Mouse (Mus musculus) kidney, embryonic 16.5 days (tissue): ENCODE data around the gene Fstl4. TPM values are rescaled to one million over a fixed set of nuclear protein-coding genes. Genes with fewer than 3 reads are reported as not detected.

Source experiments
- ATAC-seq: fragments of 200-750 bp; cut with Nextera tagmentation; 2 replicates; pipeline ENCODE4 v1.8.0; 2017; ENCODE audit warnings: moderate TSS enrichment; ENCODE audit not compliant: low FRiP score, low TSS enrichment
- H3K27ac ChIP-seq: fragments of 300-500 bp; sonication (generic); 2 replicates; pipeline ENCODE4 v1.5.1; 2014; ENCODE audit warnings: low read length
- H3K27me3 ChIP-seq: fragments of 300-500 bp; sonication (generic); 2 replicates; pipeline ENCODE4 v1.6.1; 2014; ENCODE audit warnings: low read length, control low read depth, mixed read lengths; ENCODE audit not compliant: insufficient read depth
- H3K36me3 ChIP-seq: fragments of 300-500 bp; sonication (generic); 2 replicates; pipeline ENCODE4 v1.6.1; 2014; ENCODE audit warnings: low read length, control low read depth, mixed read lengths; ENCODE audit not compliant: insufficient read depth
- H3K4me1 ChIP-seq: fragments of 300-500 bp; sonication (generic); 2 replicates; pipeline ENCODE4 v1.6.1; 2014; ENCODE audit warnings: low read length, control low read depth, mixed read lengths; ENCODE audit not compliant: insufficient read depth
- H3K4me2 ChIP-seq: fragments of 300-500 bp; sonication (generic); replicated peaks from 2 replicates; pipeline ENCODE4 v1.6.1; 2014; ENCODE audit warnings: low read depth, low read length
- H3K4me3 ChIP-seq: fragments of 300-500 bp; sonication (generic); 2 replicates; pipeline ENCODE4 v1.5.1; 2014; ENCODE audit warnings: mild to moderate bottlenecking, low read length
- H3K9ac ChIP-seq: fragments of 300-500 bp; sonication (generic); replicated peaks from 2 replicates; pipeline ENCODE4 v1.6.1; 2014; ENCODE audit warnings: low read length
- H3K9me3 ChIP-seq: fragments of 300-500 bp; sonication (generic); 2 replicates; pipeline ENCODE4 v1.6.1; 2016; ENCODE audit warnings: low read length, control low read depth
- WGBS: fragments of 180-500 bp; shearing (Covaris S2); extraction: QIAGEN DNeasy Blood & Tissue Kit; methylation state at CpG from one replicate; pipeline ENCODE4 v1.1.7; 2014; 5-methylcytosine and 5-hydroxymethylcytosine counted together
- polyA plus RNA-seq: library from polyadenylated mRNA; unstranded; fragments of >200 nt; fragmentation: Nextera tagmentation; extraction: Ambion mirVana; gene quantifications from 2 replicates; pipeline ENCODE4 v1.2.1, GENCODE M21; 2015

The Fstl4 gene
- polyA plus RNA-seq, 1 experiment from 2014 or later: 1.0 TPM

- no peaks in the 10 kb centered on the region for H3K4me1 ChIP-seq
- H3K27ac ChIP-seq: no peak overlapping the region
- no peaks in the 10 kb centered on the region for H3K27me3 ChIP-seq
- no peak overlapping the region for H3K9ac ChIP-seq
- 88% methylated on average over 11 of the region's 11 CpGs for WGBS
- ATAC-seq: no peak
- no peak overlapping the region for H3K4me3 ChIP-seq
- H3K4me2 ChIP-seq: no peak overlapping the region
- no peaks in the 10 kb centered on the region for H3K36me3 ChIP-seq
- no peaks in the 10 kb centered on the region for H3K9me3 ChIP-seq
Measured at GRCm38 (mm10) chr11:53000226-53000625, 235.8 kb downstream of the Fstl4 start.

GRCm38 (mm10) chr11:53003361-53003760 is 238.9 kb downstream of the Fstl4 start:
- Histone ChIP-seq H3K27me3 (no peaks in the 10 kb centered on the region), H3K9ac (no peak overlapping the region), H3K36me3 (no peaks in the 10 kb centered on the region), H3K27ac (no peak overlapping the region), H3K9me3 (no peaks in the 10 kb centered on the region), H3K4me3 (no peak overlapping the region), H3K4me2 (no peak overlapping the region), H3K4me1 (no peaks in the 10 kb centered on the region)
- 82% methylated on average over 7 of the region's 7 CpGs for WGBS
- no peak for ATAC-seq

DNA sequence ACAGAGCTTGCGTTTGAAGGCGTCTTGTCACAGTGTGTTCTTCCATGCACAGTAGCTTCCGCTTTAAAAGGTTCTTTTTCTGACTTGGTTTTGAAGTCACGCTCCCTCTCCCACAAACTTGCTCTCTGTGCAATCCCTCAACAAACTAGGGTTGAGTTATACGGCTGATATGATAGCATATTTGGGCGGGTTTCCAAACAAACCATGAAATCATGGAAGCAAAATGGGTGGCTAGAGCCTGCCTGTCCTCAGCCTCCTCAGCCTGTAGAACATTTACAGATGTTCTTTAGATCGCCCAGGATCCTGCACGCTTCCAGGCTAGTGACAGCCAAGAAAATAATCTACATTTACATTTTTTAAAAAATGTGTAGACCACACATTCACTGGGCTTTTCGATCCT is 239.4 kb downstream of the Fstl4 start:
- Histone ChIP-seq H3K27ac (no peak overlapping the region), H3K4me3 (no peak overlapping the region), H3K36me3 (no peaks in the 10 kb centered on the region), H3K27me3 (no peaks in the 10 kb centered on the region), H3K4me2 (no peak overlapping the region), H3K4me1 (no peaks in the 10 kb centered on the region), H3K9ac (no peak overlapping the region), H3K9me3 (no peaks in the 10 kb centered on the region)
- no peak for ATAC-seq
- 80% methylated on average over 9 of the region's 9 CpGs for WGBS

DNA sequence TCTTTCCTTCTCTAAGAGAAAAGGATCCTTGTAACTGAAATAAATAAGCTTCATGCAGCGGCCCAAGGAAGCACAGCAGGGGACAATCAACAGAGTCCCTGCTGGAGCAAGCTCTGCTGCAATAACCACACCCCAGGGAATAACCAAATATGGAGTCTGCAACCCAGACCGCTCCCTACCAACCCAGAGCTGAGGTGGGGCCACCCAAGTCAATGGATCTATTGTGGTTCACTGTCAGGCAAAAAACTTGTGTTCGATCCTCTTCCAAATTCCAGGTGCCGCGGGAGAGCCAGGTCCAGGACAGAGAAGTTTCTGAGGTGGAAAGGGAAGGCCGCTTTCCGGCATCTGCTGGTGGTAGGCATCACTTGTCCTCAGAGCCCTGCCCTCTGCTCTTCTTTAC is 245.2 kb downstream of the Fstl4 start:
- H3K4me3 ChIP-seq: no peak overlapping the region
- no peak overlapping the region for H3K27ac ChIP-seq
- WGBS: 75% methylated on average over 7 of the region's 7 CpGs
- no peaks in the 10 kb centered on the region for H3K27me3 ChIP-seq
- H3K9ac ChIP-seq: no peak overlapping the region
- no peak for ATAC-seq
- no peaks in the 10 kb centered on the region for H3K36me3 ChIP-seq
- no peaks in the 10 kb centered on the region for H3K4me1 ChIP-seq
- no peaks in the 10 kb centered on the region for H3K9me3 ChIP-seq
- no peak overlapping the region for H3K4me2 ChIP-seq

GRCm38 (mm10) chr11:53011996-53012505 is 247.6 kb downstream of the Fstl4 start:
- H3K27ac ChIP-seq: no peak overlapping the region
- H3K9me3 ChIP-seq: no peaks in the 10 kb centered on the region
- ATAC-seq: no peak
- H3K4me2 ChIP-seq: no peak overlapping the region
- no peaks in the 10 kb centered on the region for H3K36me3 ChIP-seq
- H3K4me1 ChIP-seq: no peaks in the 10 kb centered on the region
- H3K9ac ChIP-seq: no peak overlapping the region
- H3K4me3 ChIP-seq: no peak overlapping the region
- WGBS: 75% methylated on average over 6 of the region's 6 CpGs
- no peaks in the 10 kb centered on the region for H3K27me3 ChIP-seq

- no peak overlapping the region for H3K9ac ChIP-seq
- no peaks in the 10 kb centered on the region for H3K9me3 ChIP-seq
- H3K27me3 ChIP-seq: no peaks in the 10 kb centered on the region
- no peak overlapping the region for H3K4me2 ChIP-seq
- no peaks in the 10 kb centered on the region for H3K36me3 ChIP-seq
- H3K4me1 ChIP-seq: no peaks in the 10 kb centered on the region
- H3K27ac ChIP-seq: no peak overlapping the region
- WGBS: 73% methylated on average over 5 of the region's 5 CpGs
- ATAC-seq: no peak
- H3K4me3 ChIP-seq: no peak overlapping the region
Measured at GRCm38 (mm10) chr11:53013906-53014305, 249.5 kb downstream of the Fstl4 start.

GRCm38 (mm10) chr11:53016358-53017021 is 252.1 kb downstream of the Fstl4 start:
- Histone ChIP-seq H3K36me3 (no peaks in the 10 kb centered on the region), H3K4me3 (no peak overlapping the region), H3K27ac (no peak overlapping the region), H3K9me3 (no peaks in the 10 kb centered on the region), H3K4me1 (no peaks in the 10 kb centered on the region), H3K27me3 (no peaks in the 10 kb centered on the region), H3K9ac (no peak overlapping the region), H3K4me2 (no peak overlapping the region)
- 84% methylated on average over 7 of the region's 7 CpGs for WGBS
- ATAC-seq: no peak

GRCm38 (mm10) chr11:53019509-53019908 is 255.1 kb downstream of the Fstl4 start:
- Histone ChIP-seq H3K4me3 (no peak overlapping the region), H3K36me3 (no peaks in the 10 kb centered on the region), H3K27ac (no peak overlapping the region), H3K9ac (no peak overlapping the region), H3K4me1 (no peaks in the 10 kb centered on the region), H3K9me3 (no peaks in the 10 kb centered on the region), H3K27me3 (no peaks in the 10 kb centered on the region), H3K4me2 (no peak overlapping the region)
- 86% methylated on average over 3 of the region's 3 CpGs for WGBS
- no peak for ATAC-seq

DNA sequence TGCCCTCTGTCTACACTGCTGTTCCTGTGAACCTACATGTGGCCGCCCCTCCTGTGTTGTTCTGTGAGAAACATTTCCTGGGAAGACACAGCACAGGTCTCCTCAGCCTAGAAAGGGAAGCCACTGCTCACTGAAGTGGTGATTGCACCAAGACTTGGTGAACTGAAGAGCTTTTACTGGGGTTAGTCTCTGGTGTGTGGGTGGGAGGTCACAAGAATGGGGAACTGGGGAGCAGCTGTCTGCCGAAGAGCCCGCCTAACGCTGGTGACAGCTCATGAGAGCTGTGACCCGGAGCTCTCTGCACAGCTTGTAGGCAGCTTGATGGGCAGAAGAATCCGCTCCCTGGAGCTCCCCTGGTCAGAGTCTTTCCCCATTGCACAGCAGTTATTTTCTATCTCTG is 260.0 kb downstream of the Fstl4 start:
- Histone ChIP-seq H3K27me3 (no peaks in the 10 kb centered on the region), H3K36me3 (no peaks in the 10 kb centered on the region), H3K4me3 (no peak overlapping the region), H3K4me2 (no peak overlapping the region), H3K4me1 (no peaks in the 10 kb centered on the region), H3K9ac (no peak overlapping the region), H3K9me3 (no peaks in the 10 kb centered on the region), H3K27ac (no peak overlapping the region)
- ATAC-seq: no peak
- WGBS: 59% methylated on average over 6 of the region's 6 CpGs

DNA sequence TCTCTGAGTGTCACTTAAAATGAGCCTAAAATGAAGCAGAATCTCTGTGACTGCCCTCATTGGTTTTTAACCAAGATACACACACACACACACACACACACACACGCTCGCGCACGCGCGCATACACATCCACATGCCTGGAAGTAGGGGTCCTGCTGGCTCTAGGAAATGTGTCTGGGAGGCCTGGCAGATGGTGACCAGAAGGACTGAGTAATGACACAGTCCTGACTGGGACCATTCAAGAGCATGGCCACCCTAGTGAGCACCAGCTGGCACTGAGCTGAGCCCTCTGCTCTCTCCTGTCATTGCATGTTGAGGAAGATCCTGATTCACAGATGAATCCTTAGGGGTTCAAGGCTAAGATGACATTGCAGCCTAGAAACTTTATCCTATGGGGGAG is 261.3 kb downstream of the Fstl4 start:
- Histone ChIP-seq H3K4me3 (no peak overlapping the region), H3K4me1 (no peaks in the 10 kb centered on the region), H3K4me2 (no peak overlapping the region), H3K9ac (no peak overlapping the region), H3K36me3 (no peaks in the 10 kb centered on the region), H3K27ac (no peak overlapping the region), H3K9me3 (no peaks in the 10 kb centered on the region), H3K27me3 (no peaks in the 10 kb centered on the region)
- no peak for ATAC-seq
- WGBS: 100% methylated on average over 6 of the region's 6 CpGs
